Mouse (Mus musculus) frontal cortex, postnatal 14 days (tissue): ENCODE measurements around the gene Cd27.
"Not testable (repeated sequence)": the region's sequence is repeated elsewhere in the genome, so short reads cannot be mapped to it uniquely, and the experiment has no call there.

ENCODE experiments used
- DNase-seq, 2 experiments: peaks; one replicate each; pipeline ENCODE4 v3.0.0; 2022; ENCODE audit warnings: low spot score in 2 of 2

The Cd27 gene

GRCm38 (mm10) chr6:125236782-125237181 lies at the start of gene Cd27:
Cd27 (minus strand) TSS chr6:125237010.
- DNase-seq: no peak

DNA sequence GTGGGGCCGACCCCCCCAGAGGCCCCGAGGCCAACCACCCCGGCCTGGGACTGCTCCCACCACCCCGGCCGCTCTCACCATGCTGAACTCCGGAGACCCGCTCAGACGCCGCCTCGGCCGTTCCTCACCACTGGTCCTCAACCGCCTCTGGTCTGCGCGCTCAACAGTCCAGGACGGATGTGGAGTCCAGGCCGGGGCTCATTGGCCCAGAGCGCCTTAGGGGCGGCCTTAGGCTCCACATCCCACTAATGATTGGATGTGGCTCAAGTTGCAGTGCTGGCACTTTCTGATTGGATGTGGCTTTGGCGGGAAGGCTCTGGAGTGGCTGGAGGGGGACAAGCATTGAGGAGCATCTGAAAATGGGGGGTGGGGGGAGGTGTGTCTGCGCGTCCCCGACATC lies 49.1 kb upstream of the Cd27 start, which contains the start of gene Tuba3a:
Gene Tuba3a, minus strand, starts transcription at position 153 of the 400 bp plus-strand sequence.
- DNase-seq: no peak

DNA sequence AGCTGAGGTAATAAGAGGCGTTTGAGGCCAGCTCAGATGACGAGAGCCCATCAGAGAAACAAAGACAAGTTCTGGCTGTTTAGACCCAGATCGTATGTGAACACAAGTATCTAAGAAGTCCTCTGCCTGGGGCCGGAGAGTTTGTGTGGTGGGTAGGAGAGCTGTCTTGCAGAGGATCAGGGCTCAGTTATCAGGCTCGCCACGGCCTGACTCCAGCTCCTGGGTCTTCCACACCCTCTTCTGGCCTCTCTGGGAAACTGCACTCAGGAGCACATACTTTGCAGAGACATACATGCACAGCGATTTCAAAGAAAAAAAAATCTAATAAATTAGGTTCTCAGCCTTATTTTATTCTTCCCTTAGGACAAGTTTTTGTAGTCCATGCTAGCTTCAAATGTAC lies 47.9 kb upstream of the Cd27 start:
- DNase-seq: no peak

DNA sequence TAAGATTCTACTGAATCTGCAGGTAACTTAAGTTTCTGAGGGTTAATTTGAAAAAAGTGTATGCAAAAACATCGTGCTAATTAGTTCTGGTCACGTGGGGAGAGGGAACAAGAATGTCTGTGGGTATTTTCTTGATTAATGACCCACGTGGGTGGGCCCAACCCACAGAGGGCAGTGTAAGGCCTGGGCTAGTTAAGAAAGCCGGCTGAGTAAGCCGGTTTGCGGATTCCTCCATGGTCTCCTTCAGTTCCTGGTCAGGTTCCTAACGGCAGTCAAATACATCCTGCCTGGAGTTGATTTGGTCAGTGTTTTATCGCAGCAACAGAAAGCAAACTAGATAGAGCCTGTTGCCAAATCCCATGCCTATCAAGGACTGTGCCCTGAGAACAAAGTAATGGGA lies 47.4 kb upstream of the Cd27 start:
- no peak for DNase-seq

- DNase-seq: not testable (repeated sequence)
Observed at GRCm38 (mm10) chr6:125282721-125283120, 45.9 kb upstream of the Cd27 start.

GRCm38 (mm10) chr6:125279729-125280128 lies 42.9 kb upstream of the Cd27 start:
- DNase-seq: no peak

DNA sequence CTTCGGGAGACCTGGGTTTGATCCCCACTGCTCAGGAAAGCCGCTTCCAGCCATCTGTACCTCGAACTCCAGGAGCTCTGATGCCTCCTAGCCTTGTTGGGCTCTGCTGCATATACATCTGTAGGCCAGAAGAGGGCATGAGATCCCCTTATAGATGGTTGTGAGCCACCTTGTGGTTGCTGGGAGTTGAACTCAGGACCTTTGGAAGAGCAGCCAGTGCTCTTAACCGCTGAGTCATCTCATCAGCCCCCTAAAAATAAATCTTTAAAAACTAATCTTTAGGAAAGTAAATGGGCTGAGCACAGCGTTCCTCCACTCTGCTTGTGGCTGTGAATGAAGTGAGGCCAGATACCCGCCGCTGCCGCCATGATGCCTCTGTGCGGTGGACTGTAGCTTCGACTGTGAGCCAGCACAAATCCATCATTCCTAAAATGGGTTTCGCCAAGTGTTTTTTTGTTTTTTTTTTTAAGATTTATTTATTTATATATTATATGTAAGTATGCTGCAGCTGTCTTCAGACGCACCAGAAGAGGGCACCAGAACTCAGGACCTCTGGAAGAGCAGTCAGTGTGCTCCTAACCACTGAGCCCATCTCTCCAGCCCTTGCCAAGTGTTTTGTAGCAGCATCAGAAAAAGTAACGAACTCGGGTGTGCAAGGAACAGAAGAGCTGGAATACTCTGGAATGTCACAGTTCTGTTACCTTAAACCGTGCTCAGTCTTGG lies 38.2 kb upstream of the Cd27 start:
- no peak for DNase-seq

GRCm38 (mm10) chr6:125272228-125272785 lies 35.5 kb upstream of the Cd27 start:
- no peak for DNase-seq

DNA sequence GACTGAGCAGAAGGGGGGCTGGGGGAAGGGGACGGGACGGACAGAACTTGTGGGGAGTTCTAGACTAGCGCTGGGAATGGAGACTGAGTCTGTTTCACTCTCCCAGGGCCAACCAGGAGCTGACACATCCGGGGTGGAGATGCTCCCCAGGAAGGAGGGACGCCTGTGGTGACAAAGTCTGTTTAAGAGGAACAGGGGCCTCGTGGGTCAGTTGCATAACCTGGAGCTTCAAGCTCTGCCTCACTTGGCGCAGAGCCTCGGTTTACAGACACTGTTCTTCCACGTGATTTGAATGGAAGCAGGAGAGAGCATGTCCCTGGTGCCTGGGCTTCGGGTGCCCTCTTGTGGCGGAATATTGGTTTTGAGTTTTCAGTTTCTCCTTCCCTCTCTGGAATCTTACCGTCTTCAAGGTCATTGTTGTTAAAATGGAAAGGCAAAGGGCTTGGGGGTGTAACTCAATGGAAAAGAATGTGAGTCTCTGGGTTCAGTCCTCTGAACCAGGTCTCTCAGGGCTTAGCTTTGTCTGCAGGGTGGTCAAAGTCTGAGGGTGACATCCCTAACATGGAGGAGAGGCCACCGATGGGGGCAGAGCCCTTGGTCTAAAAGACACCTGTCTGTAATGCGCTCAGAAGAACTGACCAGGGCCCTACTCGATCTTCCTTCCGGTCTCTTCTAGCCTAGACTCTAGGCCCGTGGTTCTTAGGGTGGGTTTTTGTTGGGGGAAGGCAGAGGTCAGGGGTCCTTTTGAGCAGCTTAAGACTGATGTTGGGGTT lies 34.8 kb upstream of the Cd27 start:
- peak; percentile 83 to 91 for DNase-seq

DNA sequence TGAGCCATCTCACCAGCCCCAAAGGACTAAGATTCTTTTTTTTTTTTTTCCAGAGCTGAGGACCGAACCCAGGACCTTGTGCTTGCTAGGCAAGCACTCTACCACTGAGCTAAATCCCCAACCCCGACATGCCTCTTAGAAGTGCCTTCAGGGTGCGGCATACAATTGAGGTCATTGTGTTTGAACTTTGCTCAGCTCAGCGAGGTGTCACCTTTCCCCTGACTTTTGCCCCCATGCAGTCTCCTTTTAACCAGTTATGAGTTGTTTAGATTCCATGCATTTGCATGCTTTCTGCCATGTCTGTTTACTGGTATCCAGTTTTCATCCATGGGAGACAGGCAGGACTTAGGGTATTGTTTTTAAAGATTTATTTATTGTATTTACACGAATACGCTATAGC lies 32.0 kb upstream of the Cd27 start:
- DNase-seq: no peak

- DNase-seq: no peak
Observed at GRCm38 (mm10) chr6:125267469-125267868, 30.7 kb upstream of the Cd27 start.

- DNase-seq: not testable (repeated sequence)
Observed at GRCm38 (mm10) chr6:125266600-125266999, 29.8 kb upstream of the Cd27 start.

- DNase-seq: no peak
Observed at GRCm38 (mm10) chr6:125266091-125266490, 29.3 kb upstream of the Cd27 start.

DNA sequence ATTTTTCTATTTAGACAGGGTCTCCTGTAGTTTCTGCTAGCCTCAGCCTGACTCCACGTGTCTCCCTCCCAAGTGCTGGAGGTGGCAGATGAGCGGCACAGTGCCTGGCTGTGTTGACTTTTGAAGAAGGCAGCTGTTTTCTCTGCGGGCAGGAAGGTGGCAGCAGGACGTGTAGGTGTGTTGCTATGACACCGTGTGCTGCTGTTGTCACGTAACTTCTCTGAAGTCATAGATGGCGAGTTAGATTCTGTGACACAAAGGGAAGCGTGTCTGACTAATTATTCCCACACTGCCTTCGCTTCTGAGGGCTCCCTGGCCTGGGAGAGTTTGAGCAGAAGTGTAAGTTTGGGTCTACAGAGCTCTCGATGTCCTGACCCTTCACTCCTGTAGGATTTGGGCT lies 28.4 kb upstream of the Cd27 start:
- peak; percentile 15 to 29 for DNase-seq

DNA sequence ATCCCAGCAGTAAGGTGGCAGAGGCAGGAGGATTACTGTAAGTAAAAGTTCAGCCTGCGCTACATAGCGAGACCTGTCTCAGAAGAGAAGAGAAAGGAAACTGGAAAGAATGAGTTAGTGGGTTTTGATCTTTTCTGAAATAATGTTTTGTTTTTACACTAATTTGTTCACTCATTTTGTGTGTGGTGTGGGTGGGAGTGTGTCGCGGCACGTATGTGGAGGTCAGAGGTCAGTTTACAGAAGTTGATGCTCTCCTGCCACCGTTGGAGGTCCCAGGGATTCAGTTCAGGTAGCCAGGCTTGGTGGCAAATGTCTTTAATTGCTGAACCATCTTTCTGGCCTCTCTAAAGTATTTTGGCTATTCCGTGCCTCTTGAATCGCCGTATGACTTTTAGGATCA lies 27.4 kb upstream of the Cd27 start:
- DNase-seq: no peak

- no peak for DNase-seq
Observed at GRCm38 (mm10) chr6:125260006-125260555, 23.3 kb upstream of the Cd27 start.

DNA sequence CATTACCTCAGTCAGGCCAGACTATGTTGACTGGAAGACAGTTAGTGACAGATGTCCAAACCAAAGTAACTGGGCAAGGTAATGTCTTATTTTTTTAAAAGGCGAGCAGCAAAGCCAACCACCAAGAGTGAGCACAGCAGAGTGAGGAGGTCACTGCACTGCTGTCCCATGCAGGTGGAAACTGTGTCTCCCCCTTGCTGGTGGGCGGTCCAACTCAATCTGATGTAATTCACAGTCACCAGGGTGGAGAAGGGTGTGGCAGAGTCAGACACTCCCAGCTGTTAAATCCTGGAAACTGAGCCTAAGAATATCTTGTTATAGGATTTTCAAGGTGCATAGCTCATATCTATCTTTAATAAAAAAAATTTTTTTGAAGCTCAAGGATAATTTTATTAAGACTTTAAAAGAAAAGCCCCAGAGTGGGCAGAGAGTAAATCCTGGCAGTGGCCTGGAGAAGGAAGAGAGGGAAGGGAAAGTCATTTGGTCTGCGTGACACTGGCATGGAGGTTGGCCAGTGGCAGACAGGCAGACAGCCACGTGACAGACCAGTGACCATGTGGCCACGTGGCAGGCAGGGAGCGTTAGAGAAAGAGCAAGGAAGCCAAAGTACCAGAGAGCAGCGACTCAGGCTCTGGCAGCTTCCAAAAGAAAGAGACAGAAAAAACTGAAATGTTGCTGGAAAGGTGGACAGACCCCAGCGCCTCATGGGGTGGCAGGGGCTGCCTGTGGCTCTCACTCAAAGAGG lies 19.6 kb upstream of the Cd27 start:
- DNase-seq: no peak

- DNase-seq: no peak
Observed at GRCm38 (mm10) chr6:125255516-125256044, 18.8 kb upstream of the Cd27 start.

DNA sequence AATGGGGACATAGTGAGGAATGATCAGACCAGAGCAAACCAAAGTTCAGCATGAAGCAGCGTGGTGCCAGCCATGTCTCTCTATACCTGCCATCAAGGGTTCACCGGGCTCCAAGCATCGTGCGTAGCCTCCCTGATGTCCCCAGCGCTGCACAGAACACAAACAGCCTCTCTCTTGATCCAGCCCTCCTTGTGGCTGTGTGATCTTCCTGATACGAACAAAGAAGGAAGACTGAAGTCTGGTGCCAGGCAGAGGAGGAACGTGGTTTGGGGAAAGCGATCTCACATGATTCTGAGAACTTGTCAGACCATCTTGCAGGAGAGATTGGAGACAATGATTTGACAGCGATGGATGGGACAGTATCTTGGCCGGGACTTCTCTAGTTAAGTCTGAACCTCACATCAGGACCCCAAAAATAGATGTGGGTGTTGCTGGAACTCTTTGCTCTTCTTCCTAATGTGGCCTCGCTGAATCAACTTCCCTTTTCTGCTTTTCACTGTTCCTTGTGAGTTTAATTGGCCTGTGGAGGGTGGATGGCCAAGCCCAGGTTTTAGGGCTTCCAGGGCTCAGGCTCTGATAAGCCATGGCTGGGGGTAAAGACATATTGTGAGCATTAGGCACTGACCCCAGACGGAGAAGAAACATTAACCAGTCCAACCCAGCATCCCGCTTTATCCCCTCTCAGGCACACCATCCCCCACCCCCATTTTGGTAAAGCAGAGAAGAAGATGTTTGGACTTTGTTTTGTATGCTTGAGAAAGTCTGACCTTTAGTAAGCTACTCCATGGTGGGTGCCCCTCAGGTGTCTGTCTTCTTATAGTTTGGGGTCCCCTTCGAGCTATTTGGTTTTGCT lies 17.3 kb upstream of the Cd27 start:
- DNase-seq: no peak

DNA sequence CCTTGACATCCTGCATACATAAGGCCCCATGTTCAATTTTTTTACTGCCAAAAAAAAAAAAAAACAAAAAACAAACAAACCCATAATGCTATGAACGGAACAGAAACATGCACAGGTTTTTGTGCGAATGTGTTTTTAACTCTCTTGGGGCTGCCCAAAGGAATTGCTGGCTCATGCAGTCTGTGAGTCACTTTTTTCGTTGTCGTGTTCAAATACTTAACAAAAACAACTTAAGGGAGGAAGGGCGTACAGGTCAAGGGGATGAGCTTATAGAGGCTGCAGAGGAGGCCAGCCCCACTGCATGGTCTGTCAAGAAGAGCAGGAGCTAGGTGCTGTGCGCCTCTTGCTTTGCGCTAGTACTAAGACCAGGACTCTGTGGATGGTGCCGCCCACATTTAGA lies 15.9 kb upstream of the Cd27 start:
- DNase-seq: no peak

DNA sequence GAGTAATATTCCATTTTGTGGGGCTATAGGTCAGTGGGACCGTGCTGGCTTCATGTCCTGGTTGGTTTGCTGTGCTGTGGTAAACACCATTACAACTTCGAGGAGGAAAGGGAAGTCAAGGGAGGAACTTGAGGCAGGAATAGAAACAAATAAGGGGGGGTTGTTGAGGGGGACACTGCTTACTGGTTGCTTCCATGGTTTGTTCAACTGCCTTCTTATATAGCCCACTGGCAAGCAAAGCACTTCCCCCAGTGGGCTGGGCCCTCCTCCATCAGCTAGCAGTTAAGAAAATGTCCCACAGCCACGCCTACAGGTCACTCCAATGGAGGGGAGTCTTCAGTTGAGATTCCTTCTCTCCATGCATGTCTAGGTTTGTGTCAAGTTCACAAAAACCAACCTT lies 15.5 kb upstream of the Cd27 start:
- DNase-seq: no peak
